Mouse (Mus musculus) regulatory T cell (primary cell): ENCODE measurements around the gene Med12l.
"Not testable (repeated sequence)": the region's sequence is repeated elsewhere in the genome, so short reads cannot be mapped to it uniquely, and the experiment has no call there.

Source experiments
- in situ Hi-C: fragments of 300-600 bp; cut with MboI, MseI; formaldehyde crosslinking; loops from one replicate; pipeline ENCODE4 v1.15.1; 2025; ENCODE audit warnings: high pct_unique_total_duplicates

Gene Med12l

DNA sequence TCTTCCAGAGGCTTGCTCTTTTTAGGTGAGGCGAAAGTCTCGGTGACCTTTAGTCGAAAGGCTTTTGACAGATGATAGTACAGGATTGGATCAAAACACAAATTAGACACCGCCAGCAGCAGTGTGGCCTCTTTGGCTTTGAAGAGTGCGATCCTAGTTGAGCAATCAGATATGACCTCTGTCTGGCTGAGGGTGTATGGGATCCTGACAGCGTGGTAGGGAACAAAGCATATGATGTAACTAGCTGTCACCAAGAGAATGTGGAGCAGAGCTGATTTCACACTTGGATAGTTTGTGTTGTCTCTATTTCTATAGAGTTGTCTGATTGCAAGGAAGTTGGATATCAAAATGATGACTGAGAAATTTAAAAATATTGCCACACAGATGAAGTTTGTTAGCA lies 91.8 kb downstream of the Med12l start:
- in situ Hi-C loops, result loop anchor here (25.0 kb wide), 3 partner anchors 1015 to 1715 kb away; no protein-coding TSS in a partner anchor

DNA sequence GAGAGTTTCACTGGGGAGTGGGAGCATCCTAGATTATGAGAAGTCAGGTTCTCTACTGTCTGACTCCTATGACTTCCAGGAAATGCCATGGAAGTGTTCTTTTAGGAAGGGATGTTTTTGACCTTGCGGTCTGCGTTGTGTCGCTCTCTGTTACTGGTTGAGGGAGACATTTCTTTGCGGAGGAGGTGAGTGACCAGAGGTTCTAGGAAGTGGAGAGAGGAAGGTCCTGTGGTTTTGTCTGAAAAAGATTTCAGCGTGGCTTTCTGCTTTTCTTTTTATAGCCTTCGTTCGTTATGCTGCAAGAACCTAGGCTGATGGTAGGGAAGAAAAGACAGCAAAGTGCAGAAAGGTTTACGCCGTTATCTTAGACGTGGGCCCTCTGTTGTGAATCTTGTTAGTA lies 92.9 kb downstream of the Med12l start:
- in situ Hi-C loops, result loop anchor here (25.0 kb wide), 3 partner anchors 1014 to 1714 kb away; no protein-coding TSS in a partner anchor

DNA sequence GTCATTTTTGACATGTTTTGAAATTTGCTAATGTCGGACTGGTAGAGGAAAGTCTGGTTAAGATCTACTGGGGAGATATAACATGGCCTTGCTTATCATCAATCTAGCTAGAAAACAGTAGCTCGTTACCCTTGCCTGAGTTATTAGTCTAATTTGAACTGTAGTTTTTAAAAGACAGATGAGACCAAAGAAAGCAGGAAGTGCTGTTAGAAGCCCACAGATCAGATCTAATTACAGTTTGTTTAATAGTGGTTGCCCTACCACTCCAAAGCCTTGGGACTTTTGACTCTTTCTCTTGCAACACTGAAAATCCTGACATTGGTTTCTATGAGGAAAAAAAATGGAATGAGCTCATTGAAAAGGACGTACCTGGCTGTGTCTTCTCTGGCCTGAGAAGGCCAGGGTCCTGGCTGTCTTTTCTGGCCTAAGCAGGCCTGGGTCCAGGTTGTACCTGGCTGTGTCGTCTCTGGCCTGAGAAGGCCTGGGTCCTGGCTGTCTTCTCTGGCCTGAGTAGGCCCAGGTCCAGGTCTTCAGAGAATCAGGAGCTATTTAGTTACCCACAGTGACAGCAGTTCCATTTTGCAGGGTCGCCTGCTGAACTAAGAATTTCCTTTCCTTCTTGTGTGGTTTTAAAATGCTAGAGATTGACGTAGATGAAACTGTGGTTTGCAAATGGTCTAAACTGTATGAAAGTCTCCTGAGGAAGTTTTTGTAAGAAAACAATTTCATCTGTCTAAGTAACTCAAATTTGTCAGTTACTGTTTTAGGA lies 95.8 kb downstream of the Med12l start, which contains the start of gene Gpr171:
Gene Gpr171 (minus strand): TSS at position 604 of the 769 bp plus-strand sequence.
- in situ Hi-C loops, result no loop called here

DNA sequence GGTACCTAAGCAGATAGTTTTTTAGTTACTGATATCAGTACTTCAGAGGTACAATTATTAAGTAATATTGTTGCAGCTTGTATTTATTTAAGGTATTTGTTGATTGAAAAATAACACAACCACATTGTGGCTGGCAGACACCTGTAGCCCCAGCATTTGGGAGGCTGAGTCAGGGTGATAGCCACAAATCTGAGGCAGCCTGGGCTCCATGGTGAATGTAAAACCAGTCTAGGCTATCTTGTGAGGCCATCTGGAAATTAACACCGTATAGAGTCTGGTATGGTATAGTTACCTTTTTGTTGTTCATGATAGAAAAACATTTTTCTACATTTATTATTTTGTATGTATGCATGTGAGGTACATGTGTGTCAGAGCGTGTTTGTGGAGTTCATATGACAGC lies 96.5 kb downstream of the Med12l start:
- in situ Hi-C loops, result no loop called here

DNA sequence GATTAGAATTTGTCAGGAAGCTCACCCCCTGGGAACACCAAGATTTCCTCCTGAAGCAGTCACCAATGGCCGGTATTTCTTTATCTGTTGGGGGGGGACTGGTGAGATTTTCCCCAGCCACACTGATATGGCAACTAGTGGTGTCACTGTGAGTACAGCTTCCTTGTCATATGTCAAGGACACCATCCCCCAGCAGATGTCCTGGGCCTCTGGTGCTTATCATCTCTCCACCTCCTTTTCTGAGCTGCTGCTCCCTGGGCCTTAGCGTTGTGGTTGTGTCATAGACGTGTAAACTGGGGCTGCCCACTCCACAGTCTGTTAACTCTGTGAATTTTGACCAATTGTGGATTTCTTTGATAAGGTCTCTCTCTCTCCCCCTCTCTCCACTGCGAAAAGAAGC lies 98.8 kb downstream of the Med12l start:
- in situ Hi-C loops, result no loop called here

GRCm38 (mm10) chr3:59107439-59107838 lies 101.8 kb downstream of the Med12l start:
- in situ Hi-C loops, result no loop called here

DNA sequence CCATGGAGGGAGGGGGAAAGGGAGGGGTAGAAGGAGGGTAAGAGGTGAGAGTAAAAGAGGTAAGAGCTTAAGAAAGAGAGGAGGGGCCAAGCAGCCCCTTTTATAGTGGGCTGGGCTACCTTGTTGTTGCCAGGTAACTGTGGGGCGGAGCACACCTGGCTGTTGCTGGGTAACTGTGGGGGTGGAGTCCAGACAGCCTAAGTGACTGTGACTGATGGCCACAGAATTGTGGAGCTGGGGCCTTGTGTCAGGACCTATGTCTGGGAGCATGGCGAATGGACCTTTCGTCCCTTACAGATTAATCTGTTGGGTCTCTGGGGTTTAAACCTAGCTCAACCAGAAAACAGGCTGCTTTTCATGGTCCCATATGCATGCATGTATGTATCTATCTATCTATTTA lies 104.2 kb downstream of the Med12l start:
- in situ Hi-C loops, result not testable (repeated sequence)

GRCm38 (mm10) chr3:59111944-59112343 lies 106.3 kb downstream of the Med12l start:
- in situ Hi-C loops, result no loop called here

DNA sequence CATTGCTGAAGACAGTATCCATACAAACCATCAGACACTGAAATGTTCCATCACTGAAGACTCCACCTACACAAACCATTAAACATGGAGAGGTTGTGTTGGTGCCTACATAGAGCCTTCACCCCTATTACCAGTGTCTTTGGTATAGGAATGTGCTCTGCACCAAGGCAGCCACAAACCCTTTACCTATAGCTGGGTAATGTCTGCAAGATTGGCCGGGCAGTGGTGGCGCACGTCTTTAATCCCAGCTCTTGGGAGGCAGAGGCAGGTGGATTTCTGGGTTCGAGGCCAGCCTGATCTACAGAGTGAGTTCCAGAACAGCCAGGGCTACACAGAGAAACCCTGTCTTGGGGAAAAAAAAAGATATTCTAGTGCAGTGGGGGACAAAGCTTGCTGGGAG lies 107.7 kb downstream of the Med12l start:
- in situ Hi-C loops, result not testable (repeated sequence)

DNA sequence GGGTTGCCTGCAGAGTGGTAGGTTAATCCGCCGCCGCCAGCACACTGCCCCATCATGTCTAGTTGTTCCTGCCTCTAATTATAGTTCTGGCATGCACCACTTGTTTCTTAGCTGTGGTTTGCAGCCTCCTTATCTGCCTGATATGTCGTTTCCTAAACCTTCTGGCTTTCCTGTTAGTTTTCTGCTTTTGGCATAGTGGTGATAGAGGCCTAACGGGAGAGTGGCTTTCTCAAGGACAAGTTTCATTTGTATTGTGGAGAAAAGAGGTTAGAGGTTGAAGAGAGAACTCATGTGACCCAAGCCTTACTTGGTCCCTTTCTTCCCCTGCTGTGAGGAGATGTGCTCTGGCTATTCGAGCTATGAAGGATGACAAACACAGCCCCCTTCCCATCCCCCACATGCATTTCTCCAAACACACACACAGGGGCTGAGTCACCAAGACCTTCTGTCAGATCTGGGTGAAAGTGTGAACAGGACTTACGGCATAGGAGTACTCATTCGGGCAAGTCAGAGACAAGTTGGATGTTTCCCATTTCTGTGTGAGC lies 108.4 kb downstream of the Med12l start:
- in situ Hi-C loops, result no loop called here

- in situ Hi-C loops, result no loop called here
Observed at GRCm38 (mm10) chr3:59121067-59121730, 115.6 kb downstream of the Med12l start.

GRCm38 (mm10) chr3:59121780-59122449 lies 116.3 kb downstream of the Med12l start:
- in situ Hi-C loops, result no loop called here

GRCm38 (mm10) chr3:59125022-59125421 lies 119.4 kb downstream of the Med12l start:
- in situ Hi-C loops, result loop anchor here (25.0 kb wide), 1 partner anchor 1512 kb away; no protein-coding TSS in a partner anchor

DNA sequence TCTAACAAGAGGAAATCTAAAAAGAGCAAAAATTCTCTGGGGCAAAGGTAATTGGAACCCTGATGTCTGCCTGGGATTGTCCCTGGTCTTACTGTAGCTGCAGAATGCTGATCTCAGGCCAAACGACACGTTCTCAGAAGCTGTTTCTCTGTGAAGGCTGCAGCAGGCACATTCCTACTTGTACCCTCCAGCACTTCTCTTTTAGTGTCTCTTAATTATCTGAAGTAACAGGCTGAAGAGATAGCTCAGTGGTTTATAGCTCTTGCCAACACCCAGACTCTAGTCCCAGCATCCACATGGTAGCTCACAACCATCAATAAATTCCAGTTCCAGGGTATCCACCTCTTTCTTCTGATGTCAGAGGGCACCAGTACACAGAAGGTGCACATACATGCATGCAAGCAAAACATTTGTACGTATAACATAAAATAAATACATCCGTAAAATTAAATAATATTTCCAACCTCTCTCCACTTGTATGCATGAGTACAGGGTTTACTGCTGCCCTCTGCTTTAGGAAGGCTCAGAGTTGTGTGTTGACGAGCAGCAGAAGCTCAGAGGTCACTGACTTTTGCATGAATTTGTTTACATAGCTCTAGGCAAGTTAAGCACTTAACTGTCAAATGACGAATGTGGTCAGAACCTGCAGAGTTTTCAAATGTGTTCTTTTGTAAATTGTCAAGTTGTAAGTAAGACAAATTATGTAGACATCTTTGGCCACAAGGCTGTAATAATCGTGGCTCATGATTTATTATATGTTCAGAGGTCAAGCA lies 120.3 kb downstream of the Med12l start:
- in situ Hi-C loops, result loop anchor here (25.0 kb wide), 1 partner anchor 1511 kb away; no protein-coding TSS in a partner anchor

DNA sequence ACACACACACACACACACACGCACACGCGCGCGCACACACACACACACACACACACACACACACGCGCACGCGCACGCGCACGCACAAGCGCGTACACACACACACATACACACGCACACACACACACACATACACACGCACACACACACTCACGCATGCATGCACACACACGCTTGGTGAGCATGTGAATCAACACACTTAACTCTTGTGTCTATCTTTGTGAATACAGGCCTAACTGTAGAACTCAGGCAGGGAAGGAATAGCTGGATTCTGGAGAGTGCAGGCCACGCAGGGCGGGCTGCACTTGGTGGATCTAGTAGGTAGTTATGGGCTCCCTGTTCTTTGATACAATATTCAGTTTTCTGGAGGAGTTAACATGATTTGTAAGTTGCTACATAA lies 123.1 kb downstream of the Med12l start:
- in situ Hi-C loops, result loop anchor here (25.0 kb wide), 1 partner anchor 1509 kb away; no protein-coding TSS in a partner anchor

- in situ Hi-C loops, result loop anchor here (25.0 kb wide), 1 partner anchor 1508 kb away; no protein-coding TSS in a partner anchor
Observed at GRCm38 (mm10) chr3:59129547-59129946, 123.9 kb downstream of the Med12l start.

DNA sequence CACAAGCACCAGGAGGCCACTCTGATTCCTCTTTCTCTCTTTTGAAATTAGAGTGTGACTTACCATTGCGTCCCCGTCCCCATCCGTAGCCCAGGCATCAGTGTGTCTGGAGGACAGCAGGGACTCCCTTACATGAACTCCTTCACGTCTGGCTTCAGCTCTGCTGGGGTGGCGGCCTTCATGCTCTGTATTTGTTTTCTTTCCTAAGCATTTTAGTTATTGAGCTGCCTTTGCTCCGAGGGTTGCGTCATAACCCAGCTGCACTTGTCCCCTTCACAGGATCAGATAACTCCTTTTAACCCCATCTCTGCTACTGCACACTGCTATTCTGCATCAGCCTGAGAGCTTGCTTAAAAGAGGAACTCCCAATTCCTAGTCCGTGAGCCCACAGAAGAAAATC lies 124.8 kb downstream of the Med12l start:
- in situ Hi-C loops, result loop anchor here (25.0 kb wide), 1 partner anchor 1507 kb away; no protein-coding TSS in a partner anchor

- in situ Hi-C loops, result loop anchor here (25.0 kb wide), 1 partner anchor 1506 kb away; no protein-coding TSS in a partner anchor
Observed at GRCm38 (mm10) chr3:59131081-59131480, 125.5 kb downstream of the Med12l start.

DNA sequence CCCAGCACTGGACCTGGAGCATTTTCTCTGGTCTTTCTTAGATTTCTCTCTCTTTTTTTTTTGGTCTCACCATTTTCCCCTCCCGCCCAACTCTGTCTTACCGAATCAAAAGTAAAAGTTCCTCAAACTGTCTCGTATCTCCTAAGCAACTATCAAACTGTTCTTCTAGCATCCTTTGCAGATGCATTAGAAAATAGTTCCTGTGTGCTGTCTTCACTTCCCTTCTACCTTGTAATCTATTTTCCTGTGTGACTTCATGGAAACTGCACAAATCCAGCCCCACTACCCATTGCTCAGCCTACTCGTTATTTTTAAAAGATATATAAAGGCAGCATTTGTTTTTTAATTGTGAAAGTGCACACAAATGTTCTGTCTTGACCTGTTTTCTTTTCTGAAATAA lies 126.3 kb downstream of the Med12l start:
- in situ Hi-C loops, result loop anchor here (25.0 kb wide), 1 partner anchor 1505 kb away; no protein-coding TSS in a partner anchor

DNA sequence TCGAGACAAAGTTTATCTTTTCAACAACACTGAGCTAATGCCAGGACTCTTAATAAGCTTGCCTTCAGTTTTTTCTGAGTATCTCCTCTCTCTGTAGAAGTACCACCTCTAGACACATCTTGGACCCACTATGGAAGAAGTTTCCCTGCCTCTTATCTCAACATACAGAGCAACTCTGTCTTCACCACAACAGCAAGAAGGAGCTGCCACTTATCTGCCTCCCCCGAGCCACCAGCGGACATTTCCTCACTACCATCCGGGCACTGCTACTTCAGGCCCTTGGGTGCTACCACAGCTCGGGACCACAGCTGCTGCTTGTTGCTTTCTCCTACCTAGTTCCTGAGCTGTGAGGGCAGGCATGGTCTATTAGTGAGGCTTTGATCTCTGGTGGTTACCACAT lies 127.6 kb downstream of the Med12l start:
- in situ Hi-C loops, result loop anchor here (25.0 kb wide), 1 partner anchor 1504 kb away; no protein-coding TSS in a partner anchor
